9 mouse cellular contexts compared by ENCODE assay signal in the genomic region with DNA sequence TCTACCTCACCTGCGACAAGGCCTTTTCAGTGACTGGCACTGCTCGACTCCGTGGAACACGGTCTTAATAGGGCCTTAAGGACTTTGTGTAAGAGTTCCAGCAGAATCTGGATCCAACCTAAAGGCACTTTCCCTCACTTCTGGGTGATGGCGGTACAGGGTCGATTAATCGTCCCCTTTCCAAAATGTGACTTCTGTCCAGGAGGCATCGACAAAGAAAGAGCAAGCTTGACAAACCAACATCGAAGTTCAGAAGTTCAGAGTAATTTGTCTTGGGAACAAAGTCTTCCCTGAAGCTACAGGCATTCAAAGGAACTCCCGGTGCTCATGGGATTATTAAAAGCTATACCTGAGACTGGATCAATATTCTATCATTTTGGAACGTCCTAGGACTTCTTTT. TPM values are rescaled to one million over a fixed set of nuclear protein-coding genes. Genes with fewer than 3 reads are reported as not detected.
DNase-seq lines count a peak whose midpoint lies in the region; ATAC-seq and TF ChIP-seq lines count a peak whose summit lies in the region.
"Had no signal": no experiment of that assay in that cellular context is flagged by ENCODE, and none has a peak within 500 bp of the region (broad histone marks: within the 10 kb centered on the region; RNA-seq: fewer than 3 reads in every experiment).

No protein-coding gene starts in this region.

- intact Hi-C loops in heart, postnatal 14 days (cut with DNase I): loop anchor here (2.0 to 5.0 kb wide), 4 partner anchors 79 to 294 kb away; no protein-coding TSS in a partner anchor

- no peaks in the 10 kb centered on the region for H3K9me3 ChIP-seq in CH12.LX (replicated peaks; ENCODE audit: low read length)
- H3K9me3 ChIP-seq in forebrain, postnatal 0 days (ENCODE audit: low read length): no peaks in the 10 kb centered on the region
- no peaks in the 10 kb centered on the region for H3K9me3 ChIP-seq in limb, embryonic 15.5 days

- no peak for TF ChIP-seq RAD21 in CH12.LX (IDR thresholded peaks at IDR 0.05; ENCODE audit: low read depth, low read length)

- TF ChIP-seq EP300 in CH12.LX (IDR thresholded peaks at IDR 0.05; ENCODE audit: low read length): no peak

- peaks cover 30% of the 10 kb centered on the region for H3K79me2 ChIP-seq in CH12.LX (replicated peaks; ENCODE audit: control insufficient read depth, extremely low read depth, insufficient read depth, poor library complexity, severe bottlenecking)

- H3K4me3 ChIP-seq in CH12.LX (replicated peaks in 1 of 3; ENCODE audit: low read depth in 2 of 3, low read length in 2 of 3, poor library complexity in 1 of 3): peak overlapping the region in 2 of 3 experiments; percentile 32 to 82
- H3K4me3 ChIP-seq in forebrain, postnatal 0 days (ENCODE audit: low read depth, low read length): peak overlapping the region; percentile 42
- peak overlapping the region; percentile 60 for H3K4me3 ChIP-seq in limb, embryonic 15.5 days

- TF ChIP-seq CTCF in CH12.LX (conservative IDR thresholded peaks at IDR 0.05 in 1 of 2, IDR thresholded peaks at IDR 0.05 in 1 of 2; ENCODE audit: low read depth in 2 of 2, low read length in 2 of 2): no peak
- no peak for TF ChIP-seq CTCF in forebrain, postnatal 0 days (IDR thresholded peaks at IDR 0.05; ENCODE audit: low read depth)

- no peak for ATAC-seq in forebrain, postnatal 0 days
- no peak for ATAC-seq in limb, embryonic 15.5 days (ENCODE audit: insufficient number of reproducible peaks, low FRiP score, low TSS enrichment, low read depth)

- DNase-seq in heart, adult 11 months: peak; percentile 87
- no peak for DNase-seq in heart, postnatal 14 days
- DNase-seq in CH12.LX (ENCODE audit: extremely low read depth): peak; percentile 17
- no peak for DNase-seq in forebrain, postnatal 0 days
- DNase-seq in cerebellum, adult 8-10 months: no peak
- no peak for DNase-seq in ovary, postnatal 14 days (ENCODE audit: low spot score)
- no peak for DNase-seq in layer of hippocampus, postnatal 25 days (ENCODE audit: extremely low spot score in 1 of 2, low spot score in 1 of 2)

- no peak overlapping the region for H3K9ac ChIP-seq in CH12.LX (ENCODE audit: insufficient read depth, low read depth)
- no peak overlapping the region for H3K9ac ChIP-seq in forebrain, postnatal 0 days
- H3K9ac ChIP-seq in limb, embryonic 15.5 days: no peak overlapping the region

- TF ChIP-seq POLR2A in CH12.LX (IDR thresholded peaks at IDR 0.05; ENCODE audit: low read depth, low read length): no peak

- H3K36me3 ChIP-seq in CH12.LX (replicated peaks in 1 of 2; ENCODE audit: control insufficient read depth in 1 of 2, insufficient read depth in 1 of 2, low read length in 1 of 2): peaks cover 0 to 15% of the 10 kb centered on the region in 2 experiments
- H3K36me3 ChIP-seq in forebrain, postnatal 0 days (ENCODE audit: insufficient read depth): no peaks in the 10 kb centered on the region
- no peaks in the 10 kb centered on the region for H3K36me3 ChIP-seq in limb, embryonic 15.5 days

- WGBS in forebrain, postnatal 0 days: 13% methylated on average over 11 of the region's 11 CpGs
- 10% methylated on average over 11 of the region's 11 CpGs for WGBS in limb, embryonic 15.5 days

- peak overlapping the region; percentile 12; the same call in 1 of the 2 replicates for H3K4me2 ChIP-seq in CH12.LX (ENCODE audit: insufficient read depth, low read depth, poor library complexity, severe bottlenecking)
- peak overlapping the region; percentile 47 for H3K4me2 ChIP-seq in forebrain, postnatal 0 days (ENCODE audit: low read depth)
- H3K4me2 ChIP-seq in limb, embryonic 15.5 days: peak overlapping the region; percentile 50

- peaks cover 18 to 53% of the 10 kb centered on the region in 2 experiments for H3K4me1 ChIP-seq in CH12.LX (ENCODE audit: control insufficient read depth in 1 of 2, insufficient read depth in 2 of 2)
- peaks cover 12% of the 10 kb centered on the region; the same call in 1 of the 2 replicates for H3K4me1 ChIP-seq in forebrain, postnatal 0 days (ENCODE audit: insufficient read depth)
- H3K4me1 ChIP-seq in limb, embryonic 15.5 days: peaks cover 56% of the 10 kb centered on the region

- dilution Hi-C loops in CH12.LX (cut with MboI; ENCODE audit: extremely low pct_ligation_motif_present, extremely low pct_unique_long_range_greater_than_20kb, low sequenced_read_pairs): no loop called here

- no peak overlapping the region for H3K27ac ChIP-seq in CH12.LX (ENCODE audit: insufficient read depth, low read depth)
- H3K27ac ChIP-seq in forebrain, postnatal 0 days (ENCODE audit: low read depth, low read length): no peak overlapping the region
- H3K27ac ChIP-seq in limb, embryonic 15.5 days: peak overlapping the region; percentile 87; the same call in 1 of the 2 replicates

- in situ Hi-C loops in CH12.LX (cut with MboI; ENCODE audit: low pct_ligation_motif_present, low pct_unique_long_range_greater_than_20kb, low sequenced_read_pairs): loop anchor here (5.0 to 10.0 kb wide), 3 partner anchors 34 to 391 kb away; no protein-coding TSS in a partner anchor

- H3K27me3 ChIP-seq in CH12.LX (replicated peaks): no peaks in the 10 kb centered on the region
- peaks cover 9% of the 10 kb centered on the region; the same call in 1 of the 2 replicates for H3K27me3 ChIP-seq in forebrain, postnatal 0 days (ENCODE audit: insufficient read depth, low read length)
- 0 out of 2 replicates have a peak, but pooled peaks cover 3% of the 10 kb centered on the region for H3K27me3 ChIP-seq in limb, embryonic 15.5 days

TF ChIP-seq in CH12.LX, 34 proteins besides CTCF, POLR2A, EP300 and RAD21:
- TF ChIP-seq MAZ (IDR thresholded peaks at IDR 0.05; ENCODE audit: low read depth, low read length) (no peak), USF1 (IDR thresholded peaks at IDR 0.05; ENCODE audit: low read depth, low read length) (no peak), TCF12 (IDR thresholded peaks at IDR 0.05; ENCODE audit: low read depth, low read length) (no peak), BHLHE40 (IDR thresholded peaks at IDR 0.05; ENCODE audit: low read depth, low read length) (no peak), NELFE (IDR thresholded peaks at IDR 0.05; ENCODE audit: low read depth, low read length) (no peak), SIN3A (IDR thresholded peaks at IDR 0.05; ENCODE audit: low read length) (no peak), ELF1 (IDR thresholded peaks at IDR 0.05; ENCODE audit: low read depth, low read length) (no peak), MAX (IDR thresholded peaks at IDR 0.05; ENCODE audit: low read length) (no peak), KAT2A (IDR thresholded peaks at IDR 0.05; ENCODE audit: insufficient replicate concordance, low read length) (no peak), JUND (conservative IDR thresholded peaks at IDR 0.05; ENCODE audit: low read depth, low read length) (no peak), TBP (conservative IDR thresholded peaks at IDR 0.05; ENCODE audit: low read depth, low read length) (no peak), ZNF384 (IDR thresholded peaks at IDR 0.05; ENCODE audit: low read depth, low read length) (no peak), POLR2AphosphoS2 (IDR thresholded peaks at IDR 0.05; ENCODE audit: low read depth, low read length) (no peak), ETS1 (conservative IDR thresholded peaks at IDR 0.05; ENCODE audit: low read depth, low read length) (no peak), MEF2A (IDR thresholded peaks at IDR 0.05; ENCODE audit: borderline replicate concordance, low read depth, low read length) (no peak), HCFC1 (IDR thresholded peaks at IDR 0.05; ENCODE audit: low read depth, low read length) (no peak), CHD2 (IDR thresholded peaks at IDR 0.05; ENCODE audit: low read length) (no peak), NRF1 (IDR thresholded peaks at IDR 0.05; ENCODE audit: low read depth, low read length) (no peak)

RNA-seq across cellular contexts. Expression of a gene that starts 0.4 kb away (rescaled TPM):
- total RNA-seq in heart, postnatal 14 days (2021): 10 to 100 TPM; 53.0 to 62.6 TPM
- total RNA-seq in CH12.LX (2012; rRNA removed) (10.1 and 13.1 TPM in 2 replicates), CH12.LX (2014; rRNA removed) (18.0 and 23.1 TPM in 2 replicates)
- polyA plus RNA-seq in CH12.LX (2012; ENCODE audit: insufficient read length, low read depth): 25.6 and 34.4 TPM in 2 replicates
- 7.3 and 10.0 TPM in 2 replicates for total RNA-seq in forebrain, postnatal 0 days (2014; rRNA removed)
- 10.2 and 11.9 TPM in 2 replicates for polyA plus RNA-seq in forebrain, postnatal 0 days (2015; fragmentation: Nextera tagmentation; extraction: Ambion mirVana)
- 34.6 and 38.1 TPM in 2 replicates for polyA plus RNA-seq in limb, embryonic 15.5 days (2015; fragmentation: Nextera tagmentation; extraction: Ambion mirVana)
- 10 to 100 TPM; 15.5 to 16.7 TPM for total RNA-seq in layer of hippocampus, postnatal 25 days (2021)
- total RNA-seq: monocyte, adult 5-6 weeks had no signal

RNA-seq across cellular contexts. Expression of a gene that starts 50.1 kb away (rescaled TPM):
- under 1 TPM in 1 of 2 experiments, not detected in 1; 0.36 TPM for total RNA-seq in heart, postnatal 14 days (2021)
- not detected in 2 replicates for total RNA-seq in CH12.LX (2012; rRNA removed)
- 0.19 TPM in 1 of 2 replicates, not detected in the other for total RNA-seq in CH12.LX (2014; rRNA removed)
- polyA plus RNA-seq in CH12.LX (2012; ENCODE audit: insufficient read length, low read depth): 1.0 TPM in 1 of 2 replicates, not detected in the other
- total RNA-seq in forebrain, postnatal 0 days (2014; rRNA removed): 0.52 and 0.92 TPM in 2 replicates
- 0.60 and 1.5 TPM in 2 replicates for polyA plus RNA-seq in forebrain, postnatal 0 days (2015; fragmentation: Nextera tagmentation; extraction: Ambion mirVana)
- polyA plus RNA-seq in limb, embryonic 15.5 days (2015; fragmentation: Nextera tagmentation; extraction: Ambion mirVana): 0.19 TPM in 1 of 2 replicates, not detected in the other
- 1 to 10 TPM in 1 of 2 experiments, under 1 TPM in 1; 0.76 to 1.7 TPM for total RNA-seq in layer of hippocampus, postnatal 25 days (2021)
- total RNA-seq: monocyte, adult 5-6 weeks had no signal

Comparison
In these comparisons a context has a peak if more than half of its experiments do, and no peak if none do; other contexts are left out.
1. DNase-seq: peak in heart, adult 11 months (single experiment) and CH12.LX (single experiment); none in heart, postnatal 14 days (0 of 2), forebrain, postnatal 0 days (single experiment), cerebellum, adult 8-10 months (single experiment), ovary, postnatal 14 days (single experiment) and layer of hippocampus, postnatal 25 days (0 of 2).
2. Peak in every context shown above with its lines, with median percentiles within 50 percentile points of each other: H3K4me2 ChIP-seq and H3K4me3 ChIP-seq.